Mouse (Mus musculus): Measurements from ENCODE around the gene Vps52. TPM values are rescaled to one million over a fixed set of nuclear protein-coding genes. Genes with fewer than 3 reads are reported as not detected.

The Vps52 gene
- polyA plus RNA-seq, 1 experiment = 54.2 TPM

DNA sequence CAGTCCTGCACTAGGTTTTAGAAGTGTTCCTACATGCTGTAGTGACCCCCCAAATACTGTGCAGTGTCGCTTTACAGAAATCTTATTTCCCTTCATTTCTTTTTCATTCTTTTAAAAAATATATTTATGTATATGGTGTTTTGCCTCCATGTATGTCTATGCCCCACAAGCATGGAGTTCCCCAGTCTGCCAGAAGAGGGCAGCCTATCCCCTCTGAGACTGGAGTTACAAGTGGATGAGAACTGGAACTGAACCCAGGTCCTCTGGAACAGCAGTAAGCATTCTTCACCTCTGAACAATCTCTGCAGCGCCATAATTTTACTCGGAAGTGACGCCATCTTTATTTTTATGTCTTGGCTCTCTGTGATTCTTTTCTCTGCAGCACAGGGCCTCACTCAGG lies 13.8 kb downstream of the Vps52 start:
- Histone ChIP-seq H3K4me3 (ENCODE audit: insufficient read depth, low read depth, low read length) (no peak overlapping the region), H3K36me3 (ENCODE audit: control insufficient read depth, insufficient read depth, low read length) (no peaks in the 10 kb centered on the region), H3K27ac (ENCODE audit: insufficient read depth, low read depth, low read length) (no peak overlapping the region), H3K4me1 (ENCODE audit: control insufficient read depth, insufficient read depth, low read length) (no peaks in the 10 kb centered on the region; the same call in 1 of the 2 replicates), H3K27me3 (replicated peaks; ENCODE audit: control insufficient read depth, insufficient read depth, low read length) (no peaks in the 10 kb centered on the region)
- WGBS = 77% methylated on average over 4 of the region's 4 CpGs
- TF ChIP-seq CTCF (conservative IDR thresholded peaks at IDR 0.05; ENCODE audit: insufficient read depth, insufficient read length, low read depth, low read length) (0 out of 2 replicates have a peak, but pooled peaks have one; percentile 26), POLR2A (IDR thresholded peaks at IDR 0.05; ENCODE audit: low read depth, low read length) (no peak)
- no peak for DNase-seq

- no peak overlapping the region for H3K27ac ChIP-seq (ENCODE audit: insufficient read depth, low read depth, low read length)
- TF ChIP-seq CTCF (conservative IDR thresholded peaks at IDR 0.05; ENCODE audit: insufficient read depth, insufficient read length, low read depth, low read length) = no peak
- no peak for TF ChIP-seq POLR2A (IDR thresholded peaks at IDR 0.05; ENCODE audit: low read depth, low read length)
These were observed 17.1 kb downstream of the Vps52 start for GRCm38 (mm10) chr17:33972691-33973090.

GRCm38 (mm10) chr17:33973572-33973971 lies 18.0 kb downstream of the Vps52 start:
- H3K27me3 ChIP-seq (replicated peaks; ENCODE audit: control insufficient read depth, insufficient read depth, low read length) = no peaks in the 10 kb centered on the region
- no peaks in the 10 kb centered on the region for H3K36me3 ChIP-seq (ENCODE audit: control insufficient read depth, insufficient read depth, low read length)
- TF ChIP-seq POLR2A (IDR thresholded peaks at IDR 0.05; ENCODE audit: low read depth, low read length) = no peak
- no peak for TF ChIP-seq CTCF (conservative IDR thresholded peaks at IDR 0.05; ENCODE audit: insufficient read depth, insufficient read length, low read depth, low read length)
- no peaks in the 10 kb centered on the region; the same call in 1 of the 2 replicates for H3K4me1 ChIP-seq (ENCODE audit: control insufficient read depth, insufficient read depth, low read length)
- H3K4me3 ChIP-seq (ENCODE audit: insufficient read depth, low read depth, low read length) = no peak overlapping the region
- WGBS = 66% methylated on average over 3 of the region's 3 CpGs
- no peak for DNase-seq
- H3K27ac ChIP-seq (ENCODE audit: insufficient read depth, low read depth, low read length) = no peak overlapping the region

More at GRCm38 (mm10) chr17:33972691-33973090, 17.1 kb downstream of the Vps52 start:
- no peaks in the 10 kb centered on the region; the same call in 1 of the 2 replicates for H3K4me1 ChIP-seq (ENCODE audit: control insufficient read depth, insufficient read depth, low read length)
- H3K4me3 ChIP-seq (ENCODE audit: insufficient read depth, low read depth, low read length) = no peak overlapping the region
- H3K36me3 ChIP-seq (ENCODE audit: control insufficient read depth, insufficient read depth, low read length) = no peaks in the 10 kb centered on the region
- DNase-seq = no peak
- WGBS = 7% methylated on average over 1 of the region's 1 CpGs
- no peaks in the 10 kb centered on the region for H3K27me3 ChIP-seq (replicated peaks; ENCODE audit: control insufficient read depth, insufficient read depth, low read length)

DNA sequence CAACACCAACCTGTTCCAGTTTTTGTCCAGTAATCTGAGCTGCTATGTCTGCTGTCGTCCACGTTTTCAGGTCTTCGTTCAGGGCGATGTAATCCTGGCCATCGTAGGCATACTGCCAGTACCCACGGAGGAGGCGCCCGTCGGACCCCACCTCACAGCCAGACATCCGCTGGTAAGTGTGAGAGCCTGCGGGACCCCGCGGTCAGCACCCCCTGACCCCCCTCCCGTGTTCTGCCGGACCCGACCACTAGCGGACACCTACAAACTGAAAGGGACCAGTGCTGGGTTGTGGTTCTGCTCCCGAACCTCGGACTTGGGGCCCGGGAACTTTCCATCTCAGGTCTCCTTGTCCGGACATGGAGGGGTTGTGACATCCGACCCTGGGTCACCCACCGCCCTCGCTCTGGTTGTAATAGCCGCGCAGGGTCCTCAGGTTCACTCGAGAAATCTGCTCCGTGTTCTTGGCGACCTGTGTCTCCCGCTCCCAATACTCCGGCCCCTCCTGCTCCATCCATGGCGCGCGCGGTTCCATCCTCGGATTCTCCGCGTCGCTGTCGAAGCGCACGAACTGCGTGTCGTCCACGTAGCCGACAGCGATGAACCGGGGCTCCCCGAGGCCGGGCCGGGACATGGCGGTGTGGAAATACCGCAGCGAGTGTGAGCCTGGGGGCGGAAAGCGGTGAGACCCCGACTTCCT lies 22.4 kb downstream of the Vps52 start:
- Histone ChIP-seq H3K27ac (ENCODE audit: insufficient read depth, low read depth, low read length) (peak overlapping the region; percentile 8; the same call in 1 of the 2 replicates), H3K4me3 (ENCODE audit: insufficient read depth, low read depth, low read length) (peak overlapping the region; percentile 61), H3K36me3 (ENCODE audit: control insufficient read depth, insufficient read depth, low read length) (no peaks in the 10 kb centered on the region), H3K27me3 (replicated peaks; ENCODE audit: control insufficient read depth, insufficient read depth, low read length) (no peaks in the 10 kb centered on the region), H3K4me1 (ENCODE audit: control insufficient read depth, insufficient read depth, low read length) (peaks cover 12% of the 10 kb centered on the region; the same call in 1 of the 2 replicates)
- no peak for DNase-seq
- WGBS = 4% methylated on average over 57 of the region's 57 CpGs
- TF ChIP-seq POLR2A (IDR thresholded peaks at IDR 0.05; ENCODE audit: low read depth, low read length) (no peak), CTCF (conservative IDR thresholded peaks at IDR 0.05; ENCODE audit: insufficient read depth, insufficient read length, low read depth, low read length) (no peak)

- Histone ChIP-seq H3K36me3 (ENCODE audit: control insufficient read depth, insufficient read depth, low read length) (no peaks in the 10 kb centered on the region), H3K27me3 (replicated peaks; ENCODE audit: control insufficient read depth, insufficient read depth, low read length) (no peaks in the 10 kb centered on the region), H3K4me3 (ENCODE audit: insufficient read depth, low read depth, low read length) (peak overlapping the region; percentile 61), H3K27ac (ENCODE audit: insufficient read depth, low read depth, low read length) (peak overlapping the region; percentile 77), H3K4me1 (ENCODE audit: control insufficient read depth, insufficient read depth, low read length) (peaks cover 12% of the 10 kb centered on the region; the same call in 1 of the 2 replicates)
- WGBS = under 1% methylated on average over 17 of the region's 17 CpGs
- no peak for TF ChIP-seq CTCF (conservative IDR thresholded peaks at IDR 0.05; ENCODE audit: insufficient read depth, insufficient read length, low read depth, low read length)
- peak; percentile 77 for TF ChIP-seq POLR2A (IDR thresholded peaks at IDR 0.05; ENCODE audit: low read depth, low read length)
- peak; percentile 97 for DNase-seq
These were observed 23.0 kb downstream of the Vps52 start for GRCm38 (mm10) chr17:33978631-33979031.

GRCm38 (mm10) chr17:33979512-33980050 lies 24.0 kb downstream of the Vps52 start:
- no peak for DNase-seq
- Histone ChIP-seq H3K4me1 (ENCODE audit: control insufficient read depth, insufficient read depth, low read length) (peaks cover 12% of the 10 kb centered on the region; the same call in 1 of the 2 replicates), H3K27me3 (replicated peaks; ENCODE audit: control insufficient read depth, insufficient read depth, low read length) (no peaks in the 10 kb centered on the region), H3K36me3 (ENCODE audit: control insufficient read depth, insufficient read depth, low read length) (no peaks in the 10 kb centered on the region), H3K4me3 (ENCODE audit: insufficient read depth, low read depth, low read length) (no peak overlapping the region), H3K27ac (ENCODE audit: insufficient read depth, low read depth, low read length) (peak overlapping the region; percentile 77)
- WGBS = 51% methylated on average over 6 of the region's 6 CpGs
- TF ChIP-seq CTCF (conservative IDR thresholded peaks at IDR 0.05; ENCODE audit: insufficient read depth, insufficient read length, low read depth, low read length) = no peak
- no peak for TF ChIP-seq POLR2A (IDR thresholded peaks at IDR 0.05; ENCODE audit: low read depth, low read length)

Data from kidney, adult 2 months (tissue).